In the genomic region with DNA sequence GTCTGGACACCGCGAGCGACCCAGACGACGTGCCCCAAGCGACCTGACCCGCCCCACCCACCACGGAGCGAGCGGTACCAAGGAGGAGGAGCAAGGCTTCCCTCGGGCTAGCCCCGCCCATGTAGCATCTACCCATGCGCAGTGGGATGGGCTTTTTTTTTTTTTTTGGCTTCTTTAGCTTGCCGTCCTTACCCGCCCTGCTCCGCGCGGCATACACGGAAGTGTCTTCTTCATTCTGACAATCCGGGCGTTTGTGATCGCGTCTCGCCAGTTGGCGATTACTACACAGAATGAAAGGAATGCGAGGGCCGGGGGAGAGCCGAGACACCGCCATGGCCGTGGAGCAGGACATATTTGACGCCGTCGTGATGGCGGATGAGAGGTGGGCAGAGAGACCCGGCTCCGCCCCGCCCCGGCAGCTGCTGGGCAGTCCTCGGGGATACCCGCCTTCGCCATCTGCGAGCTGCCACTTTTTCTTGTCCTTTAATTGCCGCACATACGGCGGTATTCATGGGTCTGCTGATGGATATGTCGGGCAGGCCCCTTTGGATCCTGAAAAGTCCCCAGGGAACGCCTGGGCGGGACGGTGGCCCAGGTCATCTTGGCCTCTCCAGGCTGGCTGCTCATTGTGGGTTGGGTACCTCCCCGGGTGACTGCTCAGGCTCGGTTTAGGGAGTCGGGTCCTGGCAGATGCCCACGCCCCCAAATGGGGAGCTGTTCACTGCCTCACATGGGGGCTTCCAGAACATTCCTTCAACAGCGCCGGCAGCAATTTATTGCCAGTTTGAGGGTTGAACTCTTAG, we compare ENCODE assay signal across 8 mouse cellular contexts. TPM values are rescaled to one million over a fixed set of nuclear protein-coding genes. Genes with fewer than 3 reads are reported as not detected.
DNase-seq lines count a peak whose midpoint lies in the region; ATAC-seq and TF ChIP-seq lines count a peak whose summit lies in the region.

TSS of gene LTO1 (plus strand) at position 153 of the 803 bp plus-strand sequence.

- TF ChIP-seq CTCF in liver, embryonic 14.5 days (IDR thresholded peaks at IDR 0.05; ENCODE audit: low read depth), result no peak
- TF ChIP-seq CTCF in stomach, postnatal 0 days (IDR thresholded peaks at IDR 0.05; ENCODE audit: low read depth), result no peak

- H3K9me3 ChIP-seq in heart, embryonic 12.5 days (replicated peaks), result no peaks in the 10 kb centered on the region
- H3K9me3 ChIP-seq in liver, embryonic 14.5 days (ENCODE audit: control insufficient read depth, low read length), result no peaks in the 10 kb centered on the region
- no peaks in the 10 kb centered on the region for H3K9me3 ChIP-seq in neural tube, embryonic 11.5 days (ENCODE audit: control insufficient read depth, low read length)
- no peaks in the 10 kb centered on the region for H3K9me3 ChIP-seq in stomach, postnatal 0 days (ENCODE audit: control insufficient read depth, low read length)

- peak within 1 kb of the TSS; percentile 83 for H3K4me3 ChIP-seq in heart, embryonic 12.5 days
- peak within 1 kb of the TSS; percentile 85 to 97 for H3K4me3 ChIP-seq in liver, embryonic 14.5 days (ENCODE audit: insufficient read depth in 1 of 2, low read depth in 2 of 2, low read length in 2 of 2)
- H3K4me3 ChIP-seq in neural tube, embryonic 11.5 days (ENCODE audit: low read depth, low read length), result peak within 1 kb of the TSS; percentile 54
- peak within 1 kb of the TSS; percentile 77 for H3K4me3 ChIP-seq in stomach, postnatal 0 days (ENCODE audit: low read depth, low read length)

- DNase-seq in brain, embryonic 18.5 days (ENCODE audit: low read depth, low spot score), result peak; percentile 91
- DNase-seq in kidney, postnatal 10 days, result peak; percentile 94
- peak; percentile 84 to 91 (median 85) for DNase-seq in liver, embryonic 14.5 days (ENCODE audit: low read depth in 3 of 3, low spot score in 3 of 3)
- DNase-seq in neural tube, embryonic 11.5 days (ENCODE audit: low spot score), result peak; percentile 94
- peak; percentile 94 for DNase-seq in stomach, postnatal 0 days (ENCODE audit: low spot score)

- under 1% methylated on average over 55 of the region's 55 CpGs for WGBS in heart, embryonic 12.5 days
- under 1% methylated on average over 55 of the region's 55 CpGs for WGBS in liver, embryonic 14.5 days (ENCODE audit: insufficient replicate concordance)
- WGBS in neural tube, embryonic 11.5 days, result under 1% methylated on average over 49 of the region's 55 CpGs
- under 1% methylated on average over 55 of the region's 55 CpGs for WGBS in stomach, postnatal 0 days

- no peak for TF ChIP-seq EP300 in liver, embryonic 14.5 days (IDR thresholded peaks at IDR 0.05; ENCODE audit: low read depth)
- peak; percentile 75 for TF ChIP-seq EP300 in stomach, postnatal 0 days (optimal IDR thresholded peaks at IDR 0.05)

- H3K4me1 ChIP-seq in heart, embryonic 12.5 days (replicated peaks), result peaks cover 8% of the 10 kb centered on the region
- H3K4me1 ChIP-seq in liver, embryonic 14.5 days (replicated peaks; ENCODE audit: control insufficient read depth in 2 of 2, insufficient read depth in 2 of 2, low read length in 1 of 2), result peaks cover 5 to 6% of the 10 kb centered on the region in 2 experiments
- peaks cover 6% of the 10 kb centered on the region; the same call in 1 of the 2 replicates for H3K4me1 ChIP-seq in neural tube, embryonic 11.5 days (ENCODE audit: control insufficient read depth, insufficient read depth, low read length)
- no peaks in the 10 kb centered on the region for H3K4me1 ChIP-seq in stomach, postnatal 0 days (replicated peaks; ENCODE audit: control insufficient read depth, insufficient read depth)

- peak; percentile 90 for ATAC-seq in CD4-positive, CD25-positive, alpha-beta regulatory T cell, adult 4 months
- peak; percentile 92 for ATAC-seq in erythroid progenitor cell, adult 5-6 weeks (replicated peaks; ENCODE audit: low FRiP score, poor library complexity, severe bottlenecking)
- peak; percentile 93 for ATAC-seq in heart, embryonic 12.5 days (ENCODE audit: insufficient number of reproducible peaks, low FRiP score)
- ATAC-seq in liver, embryonic 14.5 days (ENCODE audit: insufficient read depth), result peak; percentile 94
- ATAC-seq in neural tube, embryonic 11.5 days (ENCODE audit: insufficient read depth, low FRiP score, low TSS enrichment), result peak; percentile 90
- peak; percentile 90 for ATAC-seq in stomach, postnatal 0 days (ENCODE audit: low FRiP score, low TSS enrichment)

- H3K27ac ChIP-seq in heart, embryonic 12.5 days (ENCODE audit: poor library complexity, severe bottlenecking), result peak within 1 kb of the TSS; percentile 56
- H3K27ac ChIP-seq in liver, embryonic 14.5 days, result peak within 1 kb of the TSS; percentile 6
- peak within 1 kb of the TSS; percentile 79 for H3K27ac ChIP-seq in neural tube, embryonic 11.5 days (ENCODE audit: low read depth, low read length)
- H3K27ac ChIP-seq in stomach, postnatal 0 days (replicated peaks), result peak within 1 kb of the TSS; percentile 81

- H3K4me2 ChIP-seq in heart, embryonic 12.5 days, result peak within 1 kb of the TSS; percentile 94
- peak within 1 kb of the TSS; percentile 92 for H3K4me2 ChIP-seq in liver, embryonic 14.5 days (ENCODE audit: low read depth)
- H3K4me2 ChIP-seq in neural tube, embryonic 11.5 days (ENCODE audit: low read depth), result peak within 1 kb of the TSS; percentile 71
- H3K4me2 ChIP-seq in stomach, postnatal 0 days (replicated peaks; ENCODE audit: low read depth), result peak within 1 kb of the TSS; percentile 98

- H3K9ac ChIP-seq in heart, embryonic 12.5 days, result peak within 1 kb of the TSS; percentile 79
- peak within 1 kb of the TSS; percentile 80 for H3K9ac ChIP-seq in liver, embryonic 14.5 days (replicated peaks)
- peak within 1 kb of the TSS; percentile 66 for H3K9ac ChIP-seq in neural tube, embryonic 11.5 days (ENCODE audit: low read length)
- peak within 1 kb of the TSS; percentile 84 for H3K9ac ChIP-seq in stomach, postnatal 0 days (ENCODE audit: low read length)

- peaks cover 25% of the 10 kb centered on the region for H3K36me3 ChIP-seq in heart, embryonic 12.5 days
- no peaks in the 10 kb centered on the region; the same call in 1 of the 2 replicates for H3K36me3 ChIP-seq in liver, embryonic 14.5 days (replicated peaks; ENCODE audit: control insufficient read depth, insufficient read depth, low read depth)
- peaks cover 2% of the 10 kb centered on the region; the same call in 1 of the 2 replicates for H3K36me3 ChIP-seq in neural tube, embryonic 11.5 days (ENCODE audit: control insufficient read depth, insufficient read depth, low read length)
- H3K36me3 ChIP-seq in stomach, postnatal 0 days (ENCODE audit: control insufficient read depth, insufficient read depth, low read length), result peaks cover 18% of the 10 kb centered on the region; the same call in 1 of the 2 replicates

- H3K27me3 ChIP-seq in heart, embryonic 12.5 days (replicated peaks), result no peaks in the 10 kb centered on the region
- no peaks in the 10 kb centered on the region for H3K27me3 ChIP-seq in liver, embryonic 14.5 days (ENCODE audit: control insufficient read depth, insufficient read depth, low read length)
- H3K27me3 ChIP-seq in neural tube, embryonic 11.5 days (ENCODE audit: control insufficient read depth, insufficient read depth, low read length), result no peaks in the 10 kb centered on the region
- no peaks in the 10 kb centered on the region for H3K27me3 ChIP-seq in stomach, postnatal 0 days (ENCODE audit: control insufficient read depth, insufficient read depth, low read length)

RNA-seq across cellular contexts. Expression of gene LTO1, which starts in this region (rescaled TPM):
- 10 to 100 TPM; 39.4 to 48.0 TPM for polyA plus RNA-seq in CD4-positive, CD25-positive, alpha-beta regulatory T cell, adult 4 months (2017; shearing (Covaris generic))
- 5.4 and 10.8 TPM in 2 replicates for total RNA-seq in erythroid progenitor cell, adult 5-6 weeks (2015; ENCODE audit: low replicate concordance)
- total RNA-seq in erythroid progenitor cell, adult 5-6 weeks (2017; ENCODE audit: low replicate concordance), result 27.9 and 85.0 TPM in 2 replicates
- 20.1 and 21.4 TPM in 2 replicates for polyA plus RNA-seq in heart, embryonic 12.5 days (2016; fragmentation: Nextera tagmentation; extraction: Ambion mirVana)
- 6.9 and 11.7 TPM in 2 replicates for polyA plus RNA-seq in liver, embryonic 14.5 days (2012; rRNA removed)
- 6.4 and 6.7 TPM in 2 replicates for polyA plus RNA-seq in liver, embryonic 14.5 days (2014; fragmentation: Nextera tagmentation; extraction: Ambion mirVana)
- polyA plus RNA-seq in neural tube, embryonic 11.5 days (2014; fragmentation: Nextera tagmentation; extraction: Ambion mirVana), result 28.1 and 29.1 TPM in 2 replicates
- polyA plus RNA-seq in stomach, postnatal 0 days (2015; fragmentation: Nextera tagmentation; extraction: Ambion mirVana), result 17.1 and 17.8 TPM in 2 replicates

Comparison
In these comparisons a context has a peak if more than half of its experiments do, and no peak if none do; other contexts are left out.
1. Peak in every context shown above with its lines: DNase-seq, ATAC-seq, H3K4me3 ChIP-seq and H3K27ac ChIP-seq.
2. H3K27ac ChIP-seq: peak in every context shown above with its lines; median percentile 81 in stomach, postnatal 0 days; 79 in neural tube, embryonic 11.5 days; 56 in heart, embryonic 12.5 days; 6 in liver, embryonic 14.5 days.